Mouse (Mus musculus) cerebellum, adult 9-11 months (tissue): ENCODE results near the gene Mea1.

Experiments used
- DNase-seq: peaks from one replicate; pipeline ENCODE4 v3.0.0; 2022

The Mea1 gene

GRCm38 (mm10) chr17:46673850-46674529 is 4.6 kb upstream of the Mea1 start, which contains the start of gene Rrp36:
Gene Rrp36, minus strand, starts transcription at chr17:46674352.
- DNase-seq = peak; percentile 88

- peak; percentile 62 for DNase-seq
Measured at GRCm38 (mm10) chr17:46674530-46675283, 3.9 kb upstream of the Mea1 start.

GRCm38 (mm10) chr17:46678911-46679310 is 318 bp downstream of the Mea1 start:
- DNase-seq = no peak

- DNase-seq = no peak
Measured at GRCm38 (mm10) chr17:46679843-46680759, 1.5 kb downstream of the Mea1 start.

- DNase-seq = peak; percentile 99
Measured at GRCm38 (mm10) chr17:46680760-46681373, 2.3 kb downstream of the Mea1 start, which contains the start of gene Klhdc3. Gene Klhdc3, minus strand, starts transcription at chr17:46680914.

- DNase-seq = peak; percentile 69
Measured at GRCm38 (mm10) chr17:46681466-46682118, 3.0 kb downstream of the Mea1 start.

- peak; percentile 62 for DNase-seq
Measured at GRCm38 (mm10) chr17:46682654-46683389, 4.2 kb downstream of the Mea1 start.

- DNase-seq = no peak
Measured at GRCm38 (mm10) chr17:46685913-46686312, 7.3 kb downstream of the Mea1 start.

GRCm38 (mm10) chr17:46690665-46691064 is 12.1 kb downstream of the Mea1 start:
- no peak for DNase-seq

- no peak for DNase-seq
Measured at GRCm38 (mm10) chr17:46691390-46691789, 12.8 kb downstream of the Mea1 start.

GRCm38 (mm10) chr17:46694517-46695063 is 16.0 kb downstream of the Mea1 start:
- no peak for DNase-seq

- DNase-seq = no peak
Measured at GRCm38 (mm10) chr17:46698515-46698914, 19.9 kb downstream of the Mea1 start.

- no peak for DNase-seq
Measured at GRCm38 (mm10) chr17:46699245-46699644, 20.7 kb downstream of the Mea1 start.

- peak; percentile 73 for DNase-seq
Measured at GRCm38 (mm10) chr17:46699912-46700311, 21.3 kb downstream of the Mea1 start.

- no peak for DNase-seq
Measured at GRCm38 (mm10) chr17:46701489-46701888, 22.9 kb downstream of the Mea1 start.

GRCm38 (mm10) chr17:46702100-46702499 is 23.5 kb downstream of the Mea1 start:
- no peak for DNase-seq

- DNase-seq = no peak
Measured at GRCm38 (mm10) chr17:46702506-46702905, 23.9 kb downstream of the Mea1 start.

GRCm38 (mm10) chr17:46703971-46704886 is 25.6 kb downstream of the Mea1 start:
- peak; percentile 64 for DNase-seq

- DNase-seq = peak; percentile 98
Measured at GRCm38 (mm10) chr17:46704887-46705835, 26.6 kb downstream of the Mea1 start, which contains the start of gene Ppp2r5d. Gene Ppp2r5d, minus strand, starts transcription at chr17:46705111.
